Mouse (Mus musculus) left cerebral cortex, postnatal 14 days (tissue): ENCODE data around the gene Mto1. TPM values are rescaled to one million over a fixed set of nuclear protein-coding genes. Genes with fewer than 3 reads are reported as not detected.

Experiments
- DNase-seq, 2 experiments: peaks; one replicate each; pipeline ENCODE4 v3.0.0; 2021 to 2022; ENCODE audit warnings: low spot score in 2 of 2, mixed read lengths in 1 of 2
- intact Hi-C: fragments of 180-260 bp; cut with DNase I; formaldehyde crosslinking; loops from one replicate; pipeline ENCODE4 v1.15.1; 2025
- long read RNA-seq, 2 experiments: library from polyadenylated mRNA; stranded (forward); transcript quantifications; one replicate each; pipeline ENCODE4 v2.0.0; 2021
- total RNA-seq, 2 experiments: library from RNA; stranded (reverse); gene quantifications; 2 replicates each; pipeline ENCODE4 v1.2.3; 2021

Gene Mto1
- 10 to 100 TPM; 24.1 to 26.6 TPM for total RNA-seq
- long read RNA-seq, experiment 1, transcript Mto1-201 (12 exons, 2,366 nt): major isoform, 19 of 26 reads
- long read RNA-seq, experiment 1, partial matches to known transcripts: 2 of 26 reads
- long read RNA-seq, experiment 1, other reads (novel, unspliced or antisense): 5 of 26 reads
- long read RNA-seq, experiment 2, transcript Mto1-201 (12 exons, 2,366 nt): major isoform, 12 of 25 reads
- long read RNA-seq, experiment 2, partial matches to known transcripts: 2 of 25 reads
- long read RNA-seq, experiment 2, other reads (novel, unspliced or antisense): 11 of 25 reads

DNA sequence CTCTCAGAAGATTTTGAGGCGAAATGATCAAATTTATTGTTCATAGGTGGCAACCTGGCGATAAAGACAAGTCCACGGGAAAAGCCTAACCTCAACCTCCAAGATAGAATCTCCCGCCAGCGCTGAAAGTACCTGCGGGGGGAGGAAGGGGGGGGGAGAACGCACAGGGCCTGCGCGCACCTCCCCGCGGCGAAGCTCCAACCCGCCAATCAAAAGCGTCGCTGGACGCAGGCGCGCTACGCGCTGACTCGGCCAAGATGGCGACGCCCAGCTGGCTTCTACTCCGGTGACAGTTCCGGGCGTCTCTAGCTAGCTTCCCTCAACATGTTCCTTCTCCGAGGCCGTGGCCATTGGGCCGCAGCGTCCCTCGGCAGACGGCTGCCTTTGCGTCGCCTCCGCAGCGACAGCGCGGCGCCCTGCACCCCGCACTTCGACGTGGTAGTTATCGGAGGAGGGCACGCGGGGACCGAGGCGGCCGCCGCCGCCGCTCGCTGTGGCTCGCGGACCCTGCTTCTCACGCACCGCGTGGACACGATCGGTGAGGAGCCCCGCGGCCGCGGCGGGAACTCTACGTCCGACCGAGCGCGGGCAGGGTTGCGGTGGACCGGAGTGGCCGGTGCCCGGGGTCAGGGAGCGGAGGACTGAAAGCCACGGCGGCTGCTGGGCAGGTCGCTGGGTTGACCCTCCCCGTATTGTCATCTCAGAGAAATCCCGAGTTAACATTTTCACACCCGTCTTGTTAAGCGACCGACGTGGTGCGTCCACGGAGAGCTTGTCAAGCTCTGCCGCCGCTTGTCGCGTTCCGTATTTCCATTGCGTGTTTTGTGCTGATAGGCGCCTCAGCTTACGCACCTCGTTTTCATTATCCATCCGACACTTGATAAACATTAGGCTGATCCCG lies at the start of gene Mto1, which contains the start of gene Gm17324:
Mto1 (plus strand) TSS at position 236 of the 901 bp plus-strand sequence.
Gm17324 (minus strand) TSS at position 814 of the 901 bp plus-strand sequence.
- intact Hi-C loops: loop anchor here (10.0 kb wide), 1 partner anchor 253 kb away; no protein-coding TSS in a partner anchor
- DNase-seq: peak; percentile 82 to 90

DNA sequence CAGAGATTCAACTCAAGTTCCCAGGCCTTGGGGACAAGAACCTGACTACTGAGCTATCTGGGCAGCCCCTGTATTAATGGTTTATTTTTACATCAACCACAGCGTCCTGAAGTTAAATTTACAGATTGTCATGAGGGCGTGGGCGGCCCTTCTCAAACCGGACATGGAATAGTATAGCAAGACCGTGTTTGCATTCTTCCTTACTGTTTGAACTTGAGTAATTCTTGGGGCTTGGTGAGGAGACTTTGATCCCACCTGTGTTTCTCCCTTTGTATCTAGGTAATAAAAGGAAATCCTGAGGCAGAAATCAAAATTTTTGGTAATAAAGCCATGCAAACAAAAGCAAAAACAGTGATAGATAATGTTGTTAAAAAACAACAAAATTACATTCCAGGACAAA lies 47.4 kb upstream of the Mto1 start:
- intact Hi-C loops: no loop called here
- DNase-seq: no peak

- DNase-seq: no peak
- intact Hi-C loops: no loop called here
These were observed 46.4 kb upstream of the Mto1 start for GRCm38 (mm10) chr9:78401596-78401995.

GRCm38 (mm10) chr9:78427362-78427781 lies 20.6 kb upstream of the Mto1 start:
- intact Hi-C loops: no loop called here
- no peak for DNase-seq

DNA sequence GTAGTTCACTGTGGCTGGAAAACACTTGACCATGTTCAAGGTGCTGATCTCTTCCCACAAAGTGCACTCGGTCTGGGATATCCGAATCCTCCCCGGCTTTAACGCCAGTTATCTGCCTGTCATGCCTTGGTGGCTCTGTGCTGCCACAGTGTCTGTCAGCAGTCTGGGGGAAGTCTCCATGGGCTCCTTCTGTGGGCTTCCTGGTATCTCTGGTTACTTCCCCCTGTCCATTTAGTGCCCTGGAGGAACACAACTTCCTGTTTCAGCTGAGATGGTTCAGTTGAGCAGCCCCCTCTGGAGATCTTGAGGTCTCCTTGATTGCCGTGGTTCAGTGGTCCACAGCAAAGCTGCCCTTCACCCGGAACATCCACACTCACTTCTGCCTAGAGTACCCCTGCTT lies 19.8 kb upstream of the Mto1 start:
- no peak for DNase-seq
- intact Hi-C loops: no loop called here

- intact Hi-C loops: no loop called here
- DNase-seq: no peak
These were observed 19.1 kb upstream of the Mto1 start for GRCm38 (mm10) chr9:78428870-78429432.

GRCm38 (mm10) chr9:78429551-78429950 lies 18.5 kb upstream of the Mto1 start:
- intact Hi-C loops: no loop called here
- no peak for DNase-seq

DNA sequence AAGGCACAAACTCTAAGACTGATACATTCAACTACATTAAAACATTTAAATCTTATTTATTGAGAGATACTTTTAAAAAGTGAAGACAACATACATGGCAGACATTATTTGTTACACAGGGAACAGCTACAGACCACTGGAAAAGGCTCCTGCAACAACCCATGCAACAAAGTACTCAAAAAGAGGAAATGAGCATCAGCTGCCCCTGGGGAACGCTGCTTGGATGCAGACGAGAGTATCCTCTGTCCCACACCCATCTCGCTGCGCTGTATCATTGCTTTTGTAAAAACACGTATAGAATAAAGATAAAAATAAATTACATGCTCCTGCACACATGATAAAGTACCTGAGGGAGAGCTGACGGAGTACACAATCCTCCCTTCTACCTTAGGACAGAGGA lies 17.5 kb upstream of the Mto1 start:
- intact Hi-C loops: no loop called here
- DNase-seq: no peak

DNA sequence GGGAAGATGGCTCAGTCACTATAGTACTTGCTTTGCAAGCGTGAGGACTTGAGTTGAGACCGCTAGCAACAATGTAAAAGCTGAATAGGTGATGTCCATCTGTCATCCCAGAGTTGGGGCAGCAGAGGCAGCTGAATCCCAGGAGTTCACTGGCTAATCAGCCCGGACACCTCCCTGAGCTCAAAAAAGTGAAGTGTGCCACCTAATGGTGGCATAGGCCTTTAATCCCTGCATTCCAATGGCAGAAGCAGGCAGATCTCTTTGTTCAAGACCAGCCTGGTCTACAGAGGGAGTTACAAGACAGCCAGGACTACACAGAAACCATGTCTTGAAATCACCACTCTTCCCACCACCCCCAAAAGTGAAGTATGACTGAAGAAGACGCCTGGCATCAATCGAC lies 15.5 kb upstream of the Mto1 start:
- intact Hi-C loops: no loop called here
- DNase-seq: no peak

DNA sequence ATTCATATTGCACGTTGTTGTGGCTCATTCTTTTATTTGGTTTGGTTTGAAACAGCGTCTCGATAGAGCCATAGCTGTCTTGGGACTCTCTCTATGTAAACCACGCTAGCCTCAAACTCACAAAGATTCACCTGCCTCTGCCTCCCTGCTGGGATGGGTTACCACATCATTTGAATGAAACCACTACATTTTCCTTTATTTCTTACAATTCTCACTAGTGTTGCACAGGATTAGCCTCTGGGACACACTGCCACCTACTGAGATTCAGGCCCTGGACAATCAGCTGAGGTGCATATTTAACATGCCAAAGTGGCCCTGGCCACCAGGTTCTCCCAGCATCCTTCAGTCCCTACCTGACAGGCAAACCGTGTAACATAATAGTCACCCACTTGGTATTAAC lies 8.6 kb upstream of the Mto1 start:
- no peak for DNase-seq
- intact Hi-C loops: no loop called here

DNA sequence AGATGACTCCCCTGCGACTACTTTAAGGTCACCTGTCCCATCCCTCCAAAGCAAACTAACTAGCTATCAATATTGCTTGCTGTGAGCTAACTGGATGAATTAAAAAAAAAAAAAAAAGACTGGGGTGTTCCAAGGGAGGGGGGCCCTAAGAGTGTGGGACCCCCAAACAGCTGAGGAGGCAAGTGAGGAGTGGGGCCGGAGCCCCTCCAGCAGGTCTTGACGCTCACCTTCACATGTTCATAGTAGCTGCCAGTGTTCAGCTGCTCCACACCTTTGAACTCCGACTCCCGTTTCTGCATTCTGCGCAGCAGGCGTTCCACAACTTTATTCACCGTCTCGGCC lies 5.8 kb upstream of the Mto1 start:
- DNase-seq: no peak
- intact Hi-C loops: loop anchor here (10.0 kb wide), 1 partner anchor 247 kb away; no protein-coding TSS in a partner anchor

DNA sequence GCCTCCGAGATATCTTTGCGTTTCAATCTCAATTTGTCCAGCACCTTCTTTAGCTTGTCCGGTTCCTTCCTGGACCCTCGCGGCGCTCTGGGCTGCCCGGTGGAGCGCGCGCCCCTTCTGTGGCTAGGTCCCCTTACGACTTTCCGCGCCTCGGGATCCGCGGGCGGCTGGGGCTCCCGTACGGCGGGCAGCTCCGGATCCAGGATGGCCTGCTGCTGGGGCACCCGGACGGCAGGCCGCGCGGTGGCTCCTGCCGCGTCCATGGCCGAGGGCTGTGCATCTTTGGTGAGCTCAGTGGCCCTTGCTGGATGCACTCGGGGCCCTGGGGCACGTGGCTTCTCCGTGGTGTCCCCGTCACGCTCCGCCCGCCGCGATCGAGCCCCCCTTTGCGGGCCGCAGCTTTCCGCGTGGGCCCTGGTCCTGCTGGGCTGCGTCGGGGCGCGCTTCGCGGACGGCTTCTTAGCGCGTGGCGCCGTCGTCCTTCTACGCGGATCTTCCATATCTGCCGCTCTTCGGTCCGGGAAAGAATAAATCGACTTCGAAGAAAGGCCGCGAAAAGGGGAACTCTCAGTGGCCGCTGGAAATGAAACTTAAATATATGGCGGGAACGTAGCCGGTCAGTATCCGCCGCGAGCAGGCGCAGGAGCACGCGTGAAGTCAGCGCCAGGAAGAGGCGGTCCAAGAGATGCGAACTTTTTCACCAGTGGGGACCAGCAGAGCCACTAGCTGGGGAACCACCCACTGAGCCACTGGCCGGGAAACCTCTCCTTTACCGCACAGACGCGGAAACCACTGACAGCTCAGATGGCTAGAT lies 5.2 kb upstream of the Mto1 start, which contains the start of gene Cgas:
Cgas (minus strand) TSS at position 659 of the 814 bp plus-strand sequence.
- peak; percentile 19 to 45 for DNase-seq
- intact Hi-C loops: loop anchor here (10.0 kb wide), 1 partner anchor 248 kb away; no protein-coding TSS in a partner anchor

- intact Hi-C loops: loop anchor here (10.0 kb wide), 1 partner anchor 253 kb away; no protein-coding TSS in a partner anchor
- DNase-seq: no peak
These were observed 419 bp upstream of the Mto1 start for GRCm38 (mm10) chr9:78447606-78447972.

DNA sequence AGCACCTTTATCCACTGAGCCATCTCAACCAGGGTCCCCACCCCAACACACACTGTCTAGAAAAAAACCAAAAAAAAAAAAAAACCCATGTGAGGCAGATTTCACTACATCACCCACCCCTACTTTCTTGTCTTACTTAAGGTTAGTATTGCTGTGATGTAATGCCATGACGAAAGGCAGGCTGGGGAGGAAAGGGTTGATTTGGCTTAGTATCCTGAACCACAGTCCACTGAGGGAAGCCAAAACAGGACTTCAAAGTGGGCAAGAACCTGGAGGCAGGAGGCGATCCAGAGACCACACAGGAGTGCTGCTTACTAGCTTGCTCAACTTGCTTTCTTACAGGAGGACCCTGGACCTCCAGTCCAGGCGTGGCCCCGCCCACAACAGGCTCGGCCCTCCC lies 2.4 kb downstream of the Mto1 start:
- intact Hi-C loops: no loop called here
- no peak for DNase-seq

DNA sequence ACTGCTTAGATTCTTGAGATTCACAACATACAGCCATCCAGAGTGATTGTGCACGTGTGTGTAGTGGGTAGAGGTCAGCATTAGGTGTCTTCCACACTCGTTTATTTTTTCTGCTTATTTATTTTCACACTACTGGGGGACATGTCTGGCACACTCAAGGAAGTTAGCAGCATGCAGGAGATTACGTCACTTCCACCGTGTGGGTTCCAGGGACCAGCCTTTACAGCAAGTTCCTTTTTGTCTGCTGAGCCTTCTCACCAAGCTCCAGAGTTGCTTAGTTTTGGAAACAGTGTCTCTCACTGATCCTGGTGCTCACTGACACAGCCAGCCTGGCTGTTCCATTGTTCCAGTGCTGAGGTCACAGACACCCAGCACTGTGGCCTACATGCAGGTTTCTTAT lies 3.4 kb downstream of the Mto1 start:
- no peak for DNase-seq
- intact Hi-C loops: no loop called here

DNA sequence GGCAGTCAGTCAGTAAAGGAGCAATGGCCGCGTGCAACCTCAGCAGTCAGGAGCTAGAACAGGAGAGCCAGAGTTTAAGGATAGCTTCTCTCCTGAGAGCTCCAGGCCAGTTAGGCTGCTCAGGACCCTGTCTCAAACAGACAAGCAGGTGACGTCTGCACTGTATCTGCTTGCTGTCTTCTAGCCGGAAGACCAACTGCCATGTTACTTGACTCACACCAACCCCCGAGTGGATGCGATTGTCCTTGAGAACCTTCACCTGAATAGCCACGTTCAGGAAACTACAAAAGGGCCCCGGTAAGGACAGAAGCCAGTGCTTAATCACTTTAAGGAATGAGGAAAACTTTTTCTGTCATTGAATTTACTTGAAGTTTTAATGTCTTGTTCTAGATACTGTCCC lies 9.0 kb downstream of the Mto1 start:
- intact Hi-C loops: no loop called here
- DNase-seq: no peak

DNA sequence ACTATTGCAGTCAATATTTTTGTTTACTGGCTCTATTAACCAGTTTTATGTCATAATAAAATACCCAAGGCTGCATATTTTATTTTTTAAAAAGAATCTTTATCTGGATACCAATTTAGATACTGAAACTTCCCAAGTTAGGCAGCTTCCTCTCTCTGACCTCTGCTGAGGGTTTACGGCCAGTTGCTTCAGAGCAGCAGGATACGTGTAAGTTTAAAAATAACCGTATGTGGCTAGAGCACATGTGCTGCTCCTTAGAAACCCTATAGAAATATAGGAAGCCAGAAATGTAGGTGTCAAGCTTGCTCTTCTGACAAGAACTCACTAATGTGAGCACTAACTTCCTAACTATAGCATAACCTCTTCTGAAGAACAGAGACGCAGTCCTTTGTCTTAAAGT lies 15.3 kb downstream of the Mto1 start:
- DNase-seq: no peak
- intact Hi-C loops: no loop called here

DNA sequence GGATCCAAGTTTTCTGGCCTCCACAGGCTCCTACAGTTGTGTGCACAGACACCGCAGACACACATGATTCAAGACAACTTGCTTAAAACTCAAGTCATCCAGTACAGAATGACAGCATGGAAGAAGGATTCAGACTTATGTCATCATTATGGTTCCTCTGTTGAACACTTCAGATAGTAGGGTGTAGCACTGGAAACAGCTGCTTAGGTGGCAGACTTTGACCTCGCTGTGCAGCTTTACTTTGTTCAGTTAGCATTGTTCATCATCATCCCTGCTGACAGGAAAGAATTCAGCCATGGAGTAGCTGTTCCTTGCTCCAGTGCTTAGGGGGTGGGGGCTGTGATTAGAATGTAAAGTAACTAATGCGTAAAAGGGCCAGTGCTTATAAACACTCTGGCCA lies 17.7 kb downstream of the Mto1 start:
- intact Hi-C loops: no loop called here
- DNase-seq: no peak

DNA sequence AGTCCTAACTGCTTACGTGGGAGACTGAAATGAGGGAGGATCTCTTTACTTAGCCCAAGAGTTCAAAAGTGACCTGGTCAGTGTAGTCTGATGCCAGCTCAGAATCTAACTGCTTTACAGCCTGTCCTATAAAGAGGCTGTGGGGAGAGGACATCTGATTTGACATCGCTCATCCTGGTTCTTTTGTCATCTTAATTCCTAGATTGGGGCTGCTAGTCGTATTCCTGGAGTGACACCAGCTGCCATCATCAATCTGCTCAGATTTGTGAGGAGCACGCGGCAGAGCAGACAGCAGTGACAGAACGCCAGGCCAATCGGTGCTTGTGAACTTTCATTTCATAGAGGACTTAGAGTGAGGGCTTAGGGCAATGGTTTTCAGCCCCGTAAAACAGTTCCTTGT lies 25.6 kb downstream of the Mto1 start:
- no peak for DNase-seq
- intact Hi-C loops: no loop called here
